Mouse (Mus musculus) left cerebral cortex, postnatal 14 days (tissue): ENCODE data around the gene Lin7a. TPM values are rescaled to one million over a fixed set of nuclear protein-coding genes. Genes with fewer than 3 reads are reported as not detected.

Experiments used
- DNase-seq, 2 experiments: peaks; one replicate each; pipeline ENCODE4 v3.0.0; 2021 to 2022; ENCODE audit warnings: low spot score in 2 of 2, mixed read lengths in 1 of 2
- intact Hi-C: fragments of 180-260 bp; cut with DNase I; formaldehyde crosslinking; loops from one replicate; pipeline ENCODE4 v1.15.1; 2025
- long read RNA-seq, 2 experiments: library from polyadenylated mRNA; stranded (forward); transcript quantifications; one replicate each; pipeline ENCODE4 v2.0.0; 2021
- total RNA-seq, 2 experiments: library from RNA; stranded (reverse); gene quantifications; 2 replicates each; pipeline ENCODE4 v1.2.3; 2021

Gene Lin7a
- total RNA-seq, result 10 to 100 TPM; 67.7 to 77.9 TPM
- long read RNA-seq, experiment 1, transcript Lin7a-201 (6 exons, 2,363 nt), result major isoform, 11 of 28 reads
- long read RNA-seq, experiment 1, partial matches to known transcripts, result 2 of 28 reads
- long read RNA-seq, experiment 1, other reads (novel, unspliced or antisense), result 14 of 28 reads
- long read RNA-seq, experiment 2, transcript Lin7a-201 (6 exons, 2,363 nt), result major isoform, 12 of 30 reads
- long read RNA-seq, experiment 2, partial matches to known transcripts, result 2 of 30 reads
- long read RNA-seq, experiment 2, other reads (novel, unspliced or antisense), result 16 of 30 reads

DNA sequence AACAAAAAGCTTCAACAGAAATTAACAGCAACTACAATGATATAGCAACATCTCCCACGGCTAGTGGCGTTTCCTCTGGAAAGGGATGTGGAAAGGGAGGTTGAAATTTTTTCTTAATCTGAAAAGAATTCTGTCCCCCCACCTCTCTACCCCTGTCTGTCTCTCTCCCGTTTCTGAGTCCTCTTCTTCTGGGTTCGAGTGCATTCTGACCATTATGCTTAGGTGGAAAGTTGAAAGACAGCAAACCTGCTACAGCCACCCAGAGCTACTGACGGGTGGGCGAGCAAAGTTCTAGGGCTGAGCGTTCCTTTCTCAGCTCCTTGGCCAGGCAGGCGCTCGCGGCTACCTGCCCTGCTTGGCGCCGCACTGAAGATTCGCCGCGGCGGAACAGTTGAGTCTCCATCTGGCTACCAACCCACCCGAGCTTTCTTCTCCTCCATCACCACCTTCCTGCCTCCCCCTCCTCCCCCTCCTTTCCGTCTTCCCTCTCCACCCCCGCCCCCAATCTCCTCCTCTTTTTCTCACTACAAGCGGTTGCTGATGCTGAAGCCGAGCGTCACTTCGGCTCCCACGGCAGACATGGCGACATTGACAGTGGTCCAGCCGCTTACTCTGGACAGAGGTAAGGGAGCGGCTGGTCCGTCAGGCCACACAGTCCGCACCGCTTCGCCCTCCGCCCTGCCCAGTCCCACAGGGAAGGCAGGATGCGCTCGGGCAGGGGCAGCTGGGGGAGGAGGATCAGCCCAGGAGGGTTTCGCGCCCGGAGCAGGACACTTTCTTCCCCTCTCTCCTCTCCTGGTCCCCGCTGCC lies at the start of gene Lin7a:
TSS of gene Lin7a (plus strand) at position 366 of the 810 bp plus-strand sequence.
- peak; percentile 16 to 55 for DNase-seq

DNA sequence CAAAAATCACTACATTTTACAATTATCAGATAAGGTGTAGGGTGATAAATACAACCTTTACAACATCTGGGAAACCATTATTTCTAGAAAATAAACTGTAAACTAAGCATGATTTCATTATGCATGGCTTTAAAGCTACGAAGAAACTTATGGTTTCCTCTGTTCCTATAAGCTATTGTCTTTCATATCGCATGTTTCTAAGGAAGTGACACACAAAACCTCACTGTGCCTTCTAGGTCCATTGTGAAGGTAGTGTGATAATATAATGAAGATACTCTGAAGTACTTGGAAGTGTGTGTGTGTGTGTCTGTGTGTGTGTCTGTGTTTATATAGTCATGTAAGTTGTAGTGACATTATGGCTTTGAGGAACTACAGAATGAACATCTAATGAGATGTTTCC lies 49.8 kb upstream of the Lin7a start:
- no peak for DNase-seq
- intact Hi-C loops, result no loop called here

More for the DNA sequence above, at the start of gene Lin7a:
- intact Hi-C loops, result loop anchor here (5.0 kb wide), 2 partner anchors 116 to 334 kb away; no protein-coding TSS in a partner anchor

DNA sequence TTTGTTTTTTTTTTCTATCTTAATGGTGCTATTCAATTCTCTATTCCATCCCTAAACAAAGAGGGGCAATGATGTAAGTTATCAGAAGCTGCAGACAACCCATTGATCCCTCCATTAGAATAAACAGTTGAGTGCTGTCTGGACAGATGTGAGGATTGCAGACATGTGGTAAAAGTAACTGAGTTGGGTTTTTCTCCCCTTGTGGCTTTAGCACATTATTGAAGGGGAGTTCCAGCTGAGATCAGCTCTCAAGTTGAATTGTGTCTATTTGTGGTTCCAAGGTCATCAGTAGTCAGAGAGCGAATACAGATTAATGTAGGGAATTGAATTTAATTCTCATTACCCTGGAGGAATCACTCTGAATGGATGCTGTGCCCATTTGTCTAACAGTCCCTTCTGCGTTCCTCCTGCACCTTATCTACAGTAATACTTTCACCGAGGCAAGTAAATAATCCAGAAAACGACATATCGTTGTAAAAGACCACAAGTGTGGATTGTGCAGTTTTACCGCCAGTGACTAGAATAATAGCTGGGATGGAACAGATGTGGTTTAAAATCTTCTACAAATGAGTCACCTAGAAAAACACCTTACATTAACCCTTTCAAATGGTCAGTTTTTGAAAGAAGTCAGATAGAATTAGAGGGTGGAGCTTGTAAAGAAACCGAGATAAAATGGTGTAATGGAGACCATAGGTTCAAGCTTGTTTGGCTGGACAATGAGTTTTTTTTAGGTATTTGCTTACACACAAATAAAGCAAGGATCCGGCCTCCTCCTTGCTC lies 48.9 kb upstream of the Lin7a start:
- DNase-seq, result no peak
- intact Hi-C loops, result no loop called here

DNA sequence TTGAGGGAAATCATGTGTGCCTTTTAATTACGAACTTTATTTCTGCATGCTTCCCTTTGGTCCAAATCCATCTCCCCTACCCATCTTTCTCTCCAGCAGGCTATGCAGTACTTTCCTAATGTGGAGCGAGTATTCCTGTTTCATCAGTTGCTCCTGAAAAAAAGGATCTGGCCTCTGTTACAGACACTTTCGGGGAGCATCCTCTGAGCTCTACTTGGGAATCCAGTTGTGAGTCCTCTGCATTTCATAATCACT lies 48.4 kb upstream of the Lin7a start:
- no peak for DNase-seq
- intact Hi-C loops, result no loop called here

DNA sequence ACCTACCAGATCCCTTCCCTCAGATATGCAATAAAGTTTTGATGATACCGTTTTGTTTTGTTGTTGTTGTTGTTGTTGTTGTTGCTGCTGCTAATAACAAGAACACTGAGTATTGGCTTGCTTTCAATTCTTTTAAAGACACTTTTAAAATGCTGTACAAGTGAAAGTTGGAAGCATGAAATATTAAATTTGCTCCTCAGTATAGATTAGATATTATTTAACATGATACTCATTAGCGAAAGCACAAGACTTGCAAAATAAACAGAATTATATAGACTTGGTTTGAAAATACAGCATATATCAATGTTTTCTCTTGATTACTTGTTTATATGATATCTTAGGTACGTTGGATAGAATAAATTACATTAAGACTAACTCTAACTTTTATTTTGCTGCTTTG lies 47.7 kb upstream of the Lin7a start:
- intact Hi-C loops, result no loop called here
- no peak for DNase-seq

DNA sequence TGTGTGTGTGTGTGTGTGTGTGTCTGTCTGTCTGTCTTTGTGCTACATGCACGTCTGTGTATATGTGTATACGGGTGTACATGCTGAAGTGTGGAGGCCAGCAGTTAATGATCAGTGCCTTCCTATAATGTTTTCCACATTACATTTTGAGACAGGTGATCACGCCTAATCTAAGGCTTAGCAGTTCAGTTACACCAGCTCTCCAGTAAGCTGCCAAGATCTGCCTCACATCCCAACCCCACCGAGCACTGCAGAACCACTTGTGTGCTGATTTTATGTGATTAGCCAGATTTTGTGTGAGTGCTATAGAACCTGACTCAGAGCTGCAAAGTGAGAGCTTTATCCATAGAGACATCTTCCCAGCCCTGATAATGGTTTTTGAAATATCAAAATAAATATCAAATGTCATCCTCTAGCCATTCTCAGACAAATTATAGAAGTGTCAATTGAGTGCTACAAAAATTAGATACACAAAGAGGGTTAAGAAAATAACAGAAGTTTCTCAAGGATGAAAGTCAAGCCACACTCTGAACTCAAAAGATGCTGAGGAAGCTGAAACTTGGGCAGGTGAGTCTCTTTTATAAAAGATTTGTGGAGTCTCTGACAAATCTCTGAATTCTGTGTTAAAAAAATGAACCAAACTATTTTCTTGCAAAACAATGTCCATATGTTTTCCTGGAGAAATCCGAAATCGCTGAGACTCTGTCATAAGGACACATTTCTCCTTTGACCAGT lies 46.7 kb upstream of the Lin7a start:
- intact Hi-C loops, result no loop called here
- DNase-seq, result no peak

DNA sequence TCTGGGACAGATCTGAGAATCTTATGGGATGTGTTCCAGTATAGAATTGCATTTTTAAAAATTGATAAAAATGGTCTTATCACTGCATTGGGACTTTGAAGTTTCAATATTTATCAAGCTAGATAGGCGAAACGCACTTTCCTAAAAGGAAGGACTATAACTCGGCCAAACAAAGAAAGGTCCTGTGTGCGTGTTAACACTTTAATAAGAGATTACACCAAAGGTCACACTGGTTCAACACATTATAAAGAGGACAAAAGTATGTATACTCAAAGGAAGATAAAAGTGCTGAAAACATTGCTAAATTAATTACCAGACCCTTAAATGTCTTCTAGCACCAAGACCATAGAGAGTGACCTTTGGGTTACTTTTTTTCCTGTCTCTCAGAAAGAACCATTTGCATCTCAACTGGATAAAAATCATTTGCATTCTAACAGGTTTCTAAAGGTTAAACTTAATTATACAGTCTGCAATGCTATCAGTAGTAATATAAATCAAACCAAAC lies 46.1 kb upstream of the Lin7a start:
- intact Hi-C loops, result no loop called here

DNA sequence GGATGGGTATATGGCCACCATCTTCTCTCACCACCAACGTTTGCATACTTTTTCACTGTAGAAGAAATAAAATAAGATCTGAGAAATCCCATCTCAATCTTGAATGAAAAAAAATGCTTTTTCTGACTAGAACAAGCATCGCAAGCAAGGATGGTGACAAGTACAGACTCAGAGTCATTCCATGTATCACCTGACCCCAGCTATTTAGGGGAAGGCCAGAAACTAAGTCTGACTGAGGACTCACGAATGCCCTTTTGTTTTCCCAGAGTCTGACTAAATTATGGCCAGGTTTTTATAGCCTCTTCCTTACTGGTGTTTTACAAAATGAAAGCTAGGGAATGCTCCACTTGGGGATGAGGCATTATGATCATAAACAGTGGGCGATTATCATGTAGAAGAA lies 45.6 kb upstream of the Lin7a start:
- intact Hi-C loops, result no loop called here
- DNase-seq, result no peak

More for the DNA sequence above, 46.1 kb upstream of the Lin7a start:
- no peak for DNase-seq

DNA sequence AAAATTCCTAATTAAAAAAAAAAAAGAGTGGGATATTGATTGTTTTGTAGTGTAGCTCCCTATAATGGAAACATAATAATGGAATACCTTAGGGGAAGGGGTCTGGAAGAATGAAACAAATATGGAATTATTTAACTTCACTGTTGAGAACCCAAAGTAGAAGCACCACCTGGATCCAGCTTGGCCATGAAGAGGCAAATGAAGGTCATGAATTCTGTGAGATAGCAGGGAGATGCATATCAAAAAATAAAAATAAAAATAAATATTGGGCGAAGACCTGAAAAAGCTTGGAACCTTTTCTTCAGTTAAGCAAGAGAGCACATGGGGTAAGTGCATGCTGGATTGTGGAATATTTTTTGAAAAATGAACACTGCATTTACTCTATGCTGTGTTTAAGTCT lies 43.6 kb upstream of the Lin7a start:
- intact Hi-C loops, result no loop called here
- DNase-seq, result no peak

DNA sequence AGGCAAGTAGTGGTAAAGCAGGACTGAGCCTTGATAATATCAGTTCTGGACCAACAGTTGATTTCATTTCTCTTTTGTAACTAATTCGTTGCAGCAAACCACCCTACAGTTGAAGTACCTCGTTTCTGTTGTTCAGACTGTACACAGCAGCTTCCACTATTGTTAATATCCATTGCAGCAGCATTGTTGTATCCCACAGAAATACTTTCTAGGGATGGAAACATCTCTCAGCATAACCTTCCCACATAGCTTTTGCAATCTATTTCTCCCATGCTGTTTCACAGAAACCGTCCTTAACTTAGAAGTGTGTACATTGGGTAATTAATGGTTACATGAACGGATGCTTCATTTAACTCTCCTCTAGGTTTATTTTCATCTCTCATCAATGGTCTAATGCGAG lies 42.7 kb upstream of the Lin7a start:
- DNase-seq, result no peak
- intact Hi-C loops, result no loop called here

DNA sequence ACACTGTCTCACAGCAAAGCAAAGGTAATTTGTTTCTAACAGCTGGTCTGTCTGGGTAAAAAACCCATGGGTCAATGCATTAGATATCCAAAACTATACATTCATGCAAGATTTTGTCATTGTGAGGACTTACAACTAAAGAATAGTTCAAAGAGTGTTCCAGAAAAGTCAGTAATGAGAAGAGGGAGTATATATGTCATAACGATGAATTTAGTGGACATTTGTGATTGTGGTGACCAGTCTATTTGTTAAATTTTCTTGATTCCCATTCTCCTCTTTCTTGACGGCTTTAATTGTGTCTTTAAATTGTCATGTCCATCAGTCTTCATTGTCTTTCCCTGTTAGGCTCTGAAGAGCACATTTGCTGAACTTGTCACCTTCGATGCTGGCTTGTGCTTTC lies 42.1 kb upstream of the Lin7a start:
- intact Hi-C loops, result no loop called here
- DNase-seq, result no peak

DNA sequence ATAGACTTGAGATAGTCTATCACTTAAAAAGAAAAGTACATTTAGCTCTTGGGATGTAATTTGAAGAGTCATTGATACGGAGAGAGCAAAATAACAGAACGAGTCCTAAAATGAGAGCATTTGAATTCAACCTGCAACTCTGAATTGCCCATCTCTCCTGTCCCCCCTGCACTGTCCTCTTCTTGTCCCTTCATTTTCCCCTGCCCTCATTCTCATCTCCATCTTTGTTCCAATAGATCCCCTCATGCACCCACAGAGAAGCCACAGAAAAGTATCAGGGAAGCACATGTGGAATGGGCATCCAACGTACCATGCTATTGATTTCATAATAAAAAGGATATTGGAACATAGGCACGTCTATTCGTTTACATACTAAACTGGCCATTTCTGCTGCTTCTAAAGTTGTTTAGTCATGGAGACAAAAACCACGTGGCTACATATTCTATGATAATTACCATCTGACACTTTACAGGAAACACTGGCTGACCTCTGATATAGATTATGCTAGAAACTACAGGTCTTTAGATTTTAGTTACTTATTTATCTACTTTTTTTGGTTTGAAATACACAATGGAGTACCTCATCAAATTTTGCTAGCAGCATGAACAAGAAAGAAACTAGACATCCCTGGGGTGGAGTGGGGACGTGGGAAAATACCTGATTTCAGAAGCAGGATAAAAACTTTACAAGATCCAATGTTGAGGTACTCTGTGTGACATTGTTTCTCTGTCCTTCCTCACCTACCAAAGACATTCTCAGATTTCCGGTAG lies 41.2 kb upstream of the Lin7a start:
- no peak for DNase-seq
- intact Hi-C loops, result no loop called here

DNA sequence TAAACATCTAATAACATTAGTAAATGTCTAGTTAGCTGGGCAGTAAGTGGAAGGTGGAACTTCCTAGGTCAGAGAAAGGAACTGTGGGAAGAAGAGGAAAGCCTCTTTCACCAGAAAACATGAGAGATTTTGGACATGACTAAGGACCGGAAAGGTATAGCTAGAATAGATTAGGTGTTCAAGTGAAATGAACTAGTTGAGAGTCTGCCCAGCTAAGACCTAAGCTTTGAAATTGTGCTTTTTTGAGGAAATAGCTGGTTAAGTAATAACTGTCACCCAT lies 40.7 kb upstream of the Lin7a start:
- intact Hi-C loops, result no loop called here
- no peak for DNase-seq

DNA sequence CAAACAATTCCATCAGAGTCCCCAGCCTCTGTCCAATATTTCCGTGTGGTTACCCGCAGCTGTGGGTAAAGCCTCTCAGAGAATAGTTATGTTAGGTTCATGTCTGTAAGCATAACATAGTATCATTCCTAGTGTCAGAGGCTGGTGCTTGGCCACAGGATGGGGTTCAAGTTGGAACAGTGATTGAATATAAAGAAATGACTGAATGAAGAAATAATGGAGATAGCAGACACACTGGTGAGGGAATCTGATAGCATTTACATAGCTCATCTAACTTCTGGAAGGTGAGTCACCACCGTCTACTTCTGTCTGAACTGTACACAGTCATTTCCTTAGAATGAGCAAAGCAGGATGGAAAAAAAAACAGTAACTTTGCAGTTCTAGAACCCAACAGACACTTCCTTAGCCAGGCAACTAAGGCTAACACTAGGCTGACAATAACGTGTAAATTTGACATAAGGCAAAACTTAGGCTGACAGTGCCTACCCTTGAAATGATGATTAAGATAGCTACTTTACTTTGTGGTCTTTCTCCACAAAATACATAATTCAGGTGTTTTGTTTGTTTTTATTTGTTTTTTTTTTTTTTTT lies 40.0 kb upstream of the Lin7a start:
- DNase-seq, result no peak
- intact Hi-C loops, result no loop called here

DNA sequence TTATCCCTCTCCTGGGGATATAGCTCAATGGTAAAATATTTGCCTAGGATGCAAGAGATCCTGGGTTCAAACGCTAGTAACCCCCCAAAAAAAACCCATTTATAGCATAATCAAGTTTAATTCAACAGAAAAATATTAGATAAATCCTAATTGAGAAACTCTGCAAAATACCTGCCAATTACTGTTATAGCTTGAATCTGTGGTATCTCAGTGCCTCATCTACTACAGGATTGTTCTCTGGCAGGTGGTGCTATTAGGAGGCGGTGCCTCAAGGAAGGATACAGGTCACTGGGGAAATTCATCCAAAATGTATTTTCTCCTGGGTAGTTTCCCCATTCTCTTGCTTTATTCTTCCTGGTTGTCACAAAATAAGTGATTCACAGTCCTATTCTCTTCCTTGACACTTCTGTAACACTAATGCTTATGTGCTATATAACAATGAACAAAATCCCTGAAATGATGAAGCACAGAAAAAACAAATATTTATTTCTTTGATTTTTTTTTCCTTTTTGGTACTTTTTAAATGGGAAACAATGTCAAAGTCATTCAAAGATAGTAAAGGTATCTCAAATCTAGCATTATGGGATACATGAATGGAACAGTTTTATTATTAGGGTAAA lies 38.9 kb upstream of the Lin7a start:
- DNase-seq, result no peak
- intact Hi-C loops, result no loop called here

DNA sequence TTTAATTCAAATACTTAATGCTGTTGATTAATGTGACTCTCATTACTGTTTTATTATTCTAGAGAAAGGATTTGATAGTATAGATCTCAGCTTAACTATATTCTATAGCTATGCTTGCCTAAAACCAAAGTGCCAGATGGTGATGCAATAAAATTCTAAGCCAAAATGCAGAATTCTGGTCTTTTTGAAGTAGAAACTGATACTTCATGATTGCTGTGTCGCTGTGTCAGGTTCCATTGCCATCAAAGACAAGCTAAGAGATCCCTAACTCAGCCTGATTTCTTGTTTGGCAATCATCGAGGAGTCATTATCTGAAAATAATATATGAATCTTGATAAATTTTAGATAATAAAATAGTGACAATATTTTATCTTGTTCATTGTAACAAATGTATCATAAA lies 38.3 kb upstream of the Lin7a start:
- intact Hi-C loops, result no loop called here
- DNase-seq, result no peak

DNA sequence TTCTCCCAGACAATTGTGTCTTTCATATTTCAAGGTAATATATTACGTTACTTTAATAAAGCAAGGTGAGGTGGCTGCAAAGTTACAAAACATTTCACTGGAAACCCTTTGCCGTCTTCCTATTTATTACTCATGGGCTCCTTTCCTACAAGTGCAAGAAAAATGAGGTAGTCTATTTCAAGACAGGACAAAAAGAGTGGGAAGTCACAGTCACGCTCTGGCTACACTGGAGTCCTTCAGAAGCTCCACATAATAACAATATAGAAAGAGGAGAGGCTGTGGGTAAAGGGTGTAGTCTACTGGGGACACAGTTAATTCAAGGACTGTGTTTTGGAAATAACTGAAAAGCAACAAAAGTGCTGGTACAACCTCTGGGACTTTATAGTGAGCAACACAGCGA lies 37.7 kb upstream of the Lin7a start:
- intact Hi-C loops, result no loop called here
- peak in 1 of 2 experiments; percentile 3 for DNase-seq
